Mouse (Mus musculus): ENCODE measurements around the gene Gm49450.

Gm49450 gene

GRCm38 (mm10) chr15:98985240-98985981, 32.1 kb upstream of the Gm49450 start:
- peak; percentile 75 to 82 for DNase-seq

- peak; percentile 65 to 67 for DNase-seq
These were observed 31.3 kb upstream of the Gm49450 start for GRCm38 (mm10) chr15:98984681-98985080.

- peak; percentile 71 to 76 for DNase-seq
These were observed 30.2 kb upstream of the Gm49450 start for GRCm38 (mm10) chr15:98983431-98984081.

- no peak for DNase-seq
These were observed 28.7 kb upstream of the Gm49450 start for GRCm38 (mm10) chr15:98982100-98982499.

GRCm38 (mm10) chr15:98980012-98980614, 26.8 kb upstream of the Gm49450 start:
- DNase-seq = peak in 1 of 2 experiments; percentile 46

GRCm38 (mm10) chr15:98978409-98979172, 25.2 kb upstream of the Gm49450 start:
- DNase-seq = no peak

- peak; percentile 83 to 90 for DNase-seq
These were observed 24.5 kb upstream of the Gm49450 start for GRCm38 (mm10) chr15:98977759-98978408.

GRCm38 (mm10) chr15:98976763-98977758, 23.7 kb upstream of the Gm49450 start:
- DNase-seq = peak in 1 of 2 experiments; percentile 50

- DNase-seq = peak; percentile 67 to 80
These were observed 19.8 kb upstream of the Gm49450 start for GRCm38 (mm10) chr15:98973015-98973614.

- peak in 1 of 2 experiments; percentile 54 for DNase-seq
These were observed 18.4 kb upstream of the Gm49450 start for GRCm38 (mm10) chr15:98971576-98972320.

GRCm38 (mm10) chr15:98971111-98971510, 17.8 kb upstream of the Gm49450 start:
- DNase-seq = peak in 1 of 2 experiments; percentile 55

GRCm38 (mm10) chr15:98969372-98970101, 16.2 kb upstream of the Gm49450 start:
- DNase-seq = peak in 1 of 2 experiments; percentile 53

GRCm38 (mm10) chr15:98968701-98969371, 15.5 kb upstream of the Gm49450 start:
- peak; percentile 88 to 93 for DNase-seq

GRCm38 (mm10) chr15:98959531-98959930, 6.2 kb upstream of the Gm49450 start:
- DNase-seq = no peak

- no peak for DNase-seq
These were observed 5.6 kb upstream of the Gm49450 start for GRCm38 (mm10) chr15:98958901-98959420.

GRCm38 (mm10) chr15:98957475-98957874, 4.1 kb upstream of the Gm49450 start:
- no peak for DNase-seq

- DNase-seq = no peak
These were observed 2.6 kb upstream of the Gm49450 start for GRCm38 (mm10) chr15:98956000-98956399.

- peak in 1 of 2 experiments; percentile 23 for DNase-seq
These were observed 2.0 kb upstream of the Gm49450 start for GRCm38 (mm10) chr15:98955324-98955723.
